Mouse (Mus musculus) urinary bladder, adult 2 months (tissue): Measurements from ENCODE around the gene Bcl7a. TPM values are rescaled to one million over a fixed set of nuclear protein-coding genes. Genes with fewer than 3 reads are reported as not detected.

Experiments
- DNase-seq: peaks from one replicate; pipeline ENCODE4 v3.0.0; 2022; ENCODE audit warnings: low spot score
- polyA plus RNA-seq: library from polyadenylated mRNA; depleted of rRNA; stranded (reverse); fragments of >200 nt; gene quantifications from 2 replicates; pipeline ENCODE4 v1.2.3, GENCODE M21; 2012

Bcl7a gene
- polyA plus RNA-seq, 1 experiment = 10.5 TPM

- DNase-seq = no peak
Measured at GRCm38 (mm10) chr5:123377120-123377955, 33.7 kb downstream of the Bcl7a start.

- DNase-seq = no peak
Measured at GRCm38 (mm10) chr5:123378712-123379111, 35.1 kb downstream of the Bcl7a start.

- DNase-seq = no peak
Measured at GRCm38 (mm10) chr5:123379504-123379931, 35.9 kb downstream of the Bcl7a start.

DNA sequence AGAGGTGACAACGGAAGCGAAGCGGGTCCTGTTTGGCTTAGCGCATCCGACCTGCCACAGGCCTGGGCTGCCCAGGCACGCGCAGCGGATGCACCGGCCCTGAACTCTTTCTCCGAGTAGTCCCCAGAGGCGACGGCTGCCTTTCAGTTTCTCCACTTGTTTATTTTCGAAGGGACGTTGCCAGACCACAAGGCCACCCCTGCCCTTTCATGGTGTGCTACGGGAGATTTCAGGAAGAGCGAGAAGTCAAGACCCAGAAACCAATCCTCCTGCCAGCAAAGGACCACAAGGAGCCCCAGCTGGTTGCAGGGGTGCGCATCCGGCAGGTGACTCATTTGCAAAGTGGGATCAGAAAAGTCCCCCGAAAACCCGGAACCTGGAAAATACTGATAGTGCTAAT, 38.3 kb downstream of the Bcl7a start:
- DNase-seq = no peak

GRCm38 (mm10) chr5:123382686-123383085, 39.1 kb downstream of the Bcl7a start:
- no peak for DNase-seq

DNA sequence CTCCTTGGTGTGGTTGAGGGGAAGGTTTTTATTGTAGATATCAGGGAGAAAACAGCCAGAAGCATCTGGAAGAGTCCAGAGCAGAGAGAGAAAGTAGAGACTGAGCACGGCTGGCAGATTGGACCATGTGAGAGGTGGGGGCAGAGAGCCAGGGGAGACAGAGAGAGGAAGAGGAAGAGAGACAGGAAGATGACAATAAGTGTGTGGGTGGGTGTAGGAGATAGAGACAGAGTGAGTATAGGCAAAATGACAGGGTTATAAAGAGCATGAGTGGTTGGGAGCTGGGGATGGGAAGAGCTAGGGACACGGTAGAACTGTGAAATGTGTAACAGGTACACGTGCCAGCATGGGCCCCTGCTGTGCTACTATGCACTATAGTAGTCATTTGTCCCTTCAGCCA, 44.8 kb downstream of the Bcl7a start:
- no peak for DNase-seq

GRCm38 (mm10) chr5:123390536-123391441, 47.2 kb downstream of the Bcl7a start:
- DNase-seq = no peak

DNA sequence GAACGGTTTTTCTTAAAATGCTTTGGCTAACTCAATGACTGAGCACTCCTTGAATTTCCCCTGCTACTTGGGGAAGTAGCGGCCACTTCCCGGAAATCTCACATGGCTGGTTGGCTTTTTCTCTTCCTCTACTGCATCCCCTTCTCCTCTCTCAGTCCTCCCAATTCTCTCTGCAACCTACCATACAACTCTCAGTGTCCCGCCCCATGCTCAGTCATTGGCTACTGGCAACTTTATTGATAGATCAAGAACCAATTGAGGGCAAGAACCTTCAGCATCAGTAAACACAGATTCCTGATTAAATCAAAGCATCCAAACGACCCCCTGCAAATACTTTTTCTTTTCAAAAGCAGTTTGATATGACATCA, 47.8 kb downstream of the Bcl7a start:
- DNase-seq = no peak

GRCm38 (mm10) chr5:123393786-123394302, 50.2 kb downstream of the Bcl7a start:
- no peak for DNase-seq

DNA sequence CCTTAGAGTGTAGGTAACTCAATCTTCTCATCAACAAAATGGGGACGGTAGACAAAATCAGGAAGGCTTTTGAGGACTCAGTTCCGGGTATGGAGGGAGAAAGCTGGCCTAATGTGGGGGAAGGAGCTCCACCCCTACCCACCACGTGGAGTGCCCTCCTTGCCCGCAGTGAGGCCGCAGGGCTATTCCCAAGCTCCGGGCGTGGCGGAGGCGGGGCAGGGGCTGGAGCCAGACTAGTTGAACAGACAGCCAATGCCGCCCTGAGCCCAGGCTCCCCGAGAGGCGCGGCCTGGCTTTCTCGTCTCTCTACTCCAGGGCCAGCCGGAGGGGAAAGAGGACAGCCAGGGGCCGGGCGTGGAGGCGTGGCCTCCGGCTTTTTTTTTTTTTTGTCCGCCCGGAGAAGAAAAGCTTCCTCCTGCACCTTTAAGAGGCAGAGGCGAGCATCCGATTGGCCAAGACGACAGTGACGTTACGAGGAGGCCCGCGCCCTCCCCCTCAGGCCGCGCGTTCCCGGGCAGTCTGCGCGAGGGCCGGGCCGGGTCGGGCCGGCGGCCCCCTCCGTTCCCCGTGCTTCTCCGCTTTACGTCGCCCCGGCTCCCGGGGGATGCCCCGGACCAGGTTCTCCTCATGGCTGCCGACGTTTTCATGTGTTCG, 50.8 kb downstream of the Bcl7a start, which contains the start of gene Mlxip:
TSS of gene Mlxip (plus strand) at position 496 of the 654 bp plus-strand sequence.
- DNase-seq = peak; percentile 93

GRCm38 (mm10) chr5:123394957-123395881, 51.6 kb downstream of the Bcl7a start:
- no peak for DNase-seq

DNA sequence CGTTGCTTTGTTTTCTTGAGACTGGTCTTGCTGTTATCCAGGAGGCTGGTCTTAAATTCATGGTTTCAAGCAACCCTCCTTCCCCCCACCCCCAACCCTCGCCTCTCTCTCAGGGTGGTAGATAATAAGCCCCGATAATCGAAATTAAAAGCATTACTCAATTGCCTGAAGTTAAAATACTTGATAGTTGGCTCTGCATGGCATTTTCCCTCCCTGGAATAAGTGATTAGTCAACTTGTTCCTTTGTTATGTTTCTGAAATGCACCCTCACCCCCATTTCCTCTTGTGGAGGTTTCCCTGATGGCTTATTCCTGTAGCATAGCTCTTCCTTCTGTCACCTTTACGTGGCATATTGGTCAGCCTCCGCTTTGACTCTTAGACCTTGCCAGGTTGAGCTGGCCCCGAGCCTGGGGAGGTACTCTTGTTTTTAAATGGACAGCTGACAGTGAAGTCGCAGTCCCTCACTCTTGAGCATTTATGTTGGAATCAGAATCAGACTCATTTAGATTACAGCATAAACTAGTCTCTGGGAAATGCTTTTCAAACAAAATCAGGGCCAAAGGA, 53.3 kb downstream of the Bcl7a start:
- DNase-seq = no peak

DNA sequence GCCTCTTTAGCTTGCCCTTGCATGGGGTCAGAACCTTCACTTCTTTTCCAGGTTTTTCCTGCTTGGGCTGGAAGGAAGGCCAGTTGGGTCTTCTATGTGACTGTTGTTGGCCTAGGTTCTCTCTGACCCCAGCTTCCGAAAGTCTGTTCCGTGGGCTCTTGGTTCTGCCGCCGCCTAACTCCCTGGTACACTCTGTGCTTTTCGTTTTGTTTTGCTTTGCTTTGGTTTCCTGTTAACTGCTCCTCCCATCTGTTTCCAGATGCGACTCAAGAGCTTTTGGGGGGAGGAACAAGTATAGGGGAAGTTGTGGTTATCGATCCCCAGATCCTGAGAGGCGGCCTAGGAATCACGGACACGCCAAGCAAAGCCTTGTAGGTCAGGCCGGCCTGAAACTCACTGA, 54.2 kb downstream of the Bcl7a start:
- DNase-seq = no peak

DNA sequence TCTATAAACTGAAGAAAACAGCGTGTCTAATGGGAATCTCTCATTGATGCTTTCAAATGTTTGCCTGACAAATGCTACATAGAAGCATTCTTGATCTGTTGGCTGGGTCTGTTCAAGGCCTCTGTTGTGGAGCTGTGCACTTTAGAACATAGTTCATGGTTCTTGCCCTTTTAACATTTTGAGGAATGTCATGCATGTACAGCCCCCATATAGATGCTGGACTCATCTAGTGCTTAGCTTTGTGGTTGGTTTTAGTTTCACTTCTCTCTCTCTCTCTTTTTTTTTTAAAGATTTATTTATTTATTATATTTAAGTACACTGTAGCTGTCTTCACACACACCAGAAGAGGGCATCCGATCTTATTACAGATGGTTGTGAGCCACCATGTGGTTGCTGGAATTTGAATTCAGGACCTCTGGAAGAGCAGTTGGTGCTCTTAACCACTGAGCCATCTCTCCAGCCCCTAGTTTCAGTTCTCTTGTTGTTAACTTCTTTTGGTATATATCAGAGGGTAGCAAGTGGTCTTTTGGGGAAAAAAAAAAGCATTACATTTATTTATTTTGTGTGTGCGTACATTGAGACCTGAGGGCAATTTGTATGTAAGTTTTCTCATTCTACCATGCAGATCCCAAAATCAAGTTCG, 55.3 kb downstream of the Bcl7a start:
- DNase-seq = no peak

- DNase-seq = no peak
Measured at GRCm38 (mm10) chr5:123404480-123404879, 60.8 kb downstream of the Bcl7a start.

GRCm38 (mm10) chr5:123406952-123407351, 63.3 kb downstream of the Bcl7a start:
- DNase-seq = no peak

DNA sequence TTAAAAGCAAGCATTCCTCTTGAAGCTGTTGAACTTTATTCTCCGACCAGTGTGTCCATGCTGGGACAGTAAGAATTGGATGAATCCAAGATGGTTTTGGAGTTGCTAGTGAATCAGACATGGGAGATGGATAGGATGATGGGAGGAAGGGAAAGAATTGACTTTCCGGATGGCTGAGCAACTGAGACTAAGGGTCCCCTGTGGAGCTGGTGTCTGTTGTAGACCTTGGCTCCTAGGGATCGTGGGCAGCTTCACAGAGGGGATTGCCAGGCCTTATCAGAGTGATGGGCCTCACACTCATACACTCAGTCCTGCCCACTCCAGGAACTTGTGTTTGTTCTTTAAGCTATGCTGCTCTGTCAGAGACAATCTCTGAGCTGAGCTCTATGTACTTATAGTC, 64.5 kb downstream of the Bcl7a start:
- no peak for DNase-seq

DNA sequence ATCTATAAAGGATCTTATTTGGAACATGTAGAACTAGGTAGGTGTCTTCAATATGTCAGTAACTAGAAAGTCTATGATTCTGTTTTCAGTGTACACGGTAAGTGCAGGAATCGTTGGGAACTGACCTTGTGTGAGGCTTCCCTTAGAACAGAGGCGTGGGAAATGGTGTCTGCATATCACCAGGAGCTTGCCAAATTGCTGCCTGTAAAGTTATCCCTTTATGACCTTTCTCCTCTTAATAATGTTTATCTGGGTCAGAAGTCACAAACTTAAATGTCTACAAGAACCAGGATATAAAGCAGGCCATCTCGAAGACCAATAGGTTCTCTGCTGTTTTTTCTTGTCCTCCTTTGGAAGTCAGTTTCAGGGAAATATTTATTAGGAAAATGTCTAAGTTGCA, 68.6 kb downstream of the Bcl7a start:
- no peak for DNase-seq

- no peak for DNase-seq
Measured at GRCm38 (mm10) chr5:123413866-123414363, 70.3 kb downstream of the Bcl7a start.

DNA sequence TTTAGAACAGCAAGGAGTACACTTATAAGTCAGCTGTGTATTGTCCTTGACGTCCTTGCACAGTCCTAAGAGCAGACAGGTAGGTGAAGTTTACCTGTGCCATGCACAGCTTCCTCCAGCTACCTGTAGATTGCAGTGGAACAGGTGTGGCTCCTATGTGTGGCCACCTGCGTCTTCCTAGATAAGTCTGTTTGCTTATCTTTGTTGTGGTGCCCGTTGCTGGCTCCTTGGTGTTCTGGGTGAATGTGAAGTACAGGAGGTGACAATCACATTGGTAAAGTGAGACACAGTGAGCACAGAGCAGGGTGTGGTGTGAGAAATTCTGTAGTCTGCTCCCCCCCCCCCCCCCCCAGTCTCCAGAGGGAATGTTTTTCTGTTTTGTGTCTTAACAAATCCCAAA, 72.5 kb downstream of the Bcl7a start:
- no peak for DNase-seq
